Mouse (Mus musculus) E14TG2a.4 (cell line): ENCODE measurements around the gene Gm44579.

ENCODE experiments used
- H3K27me3 ChIP-seq: 2 replicates; pipeline ENCODE4 v1.6.1; 2014; ENCODE audit warnings: low read length, control low read depth; ENCODE audit not compliant: insufficient read depth
- H3K36me3 ChIP-seq: 2 replicates; pipeline ENCODE4 v1.6.1; 2014; ENCODE audit warnings: low read length, control low read depth; ENCODE audit not compliant: insufficient read depth
- H3K4me1 ChIP-seq: replicated peaks from 2 replicates; pipeline ENCODE4 v1.6.1; 2014; ENCODE audit warnings: low read depth, low read length, control low read depth
- H3K4me3 ChIP-seq: replicated peaks from 2 replicates; pipeline ENCODE4 v1.5.1; 2014; ENCODE audit warnings: mild to moderate bottlenecking, low read length
- H3K9me3 ChIP-seq: 2 replicates; pipeline ENCODE4 v1.6.1; 2014; ENCODE audit warnings: low read length, control low read depth
- CTCF ChIP-seq: conservative IDR thresholded peaks from 2 replicates; pipeline ENCODE4 v1.5.1; 2014; ENCODE audit warnings: low read length
- NANOG ChIP-seq: IDR thresholded peaks from 2 replicates; pipeline ENCODE4 v1.6.1; 2014; ENCODE audit warnings: borderline replicate concordance, low read length, mixed read lengths
- POU5F1 ChIP-seq: IDR thresholded peaks from 2 replicates; pipeline ENCODE4 v1.6.1; 2014; ENCODE audit warnings: low read length, borderline replicate concordance

The Gm44579 gene

DNA sequence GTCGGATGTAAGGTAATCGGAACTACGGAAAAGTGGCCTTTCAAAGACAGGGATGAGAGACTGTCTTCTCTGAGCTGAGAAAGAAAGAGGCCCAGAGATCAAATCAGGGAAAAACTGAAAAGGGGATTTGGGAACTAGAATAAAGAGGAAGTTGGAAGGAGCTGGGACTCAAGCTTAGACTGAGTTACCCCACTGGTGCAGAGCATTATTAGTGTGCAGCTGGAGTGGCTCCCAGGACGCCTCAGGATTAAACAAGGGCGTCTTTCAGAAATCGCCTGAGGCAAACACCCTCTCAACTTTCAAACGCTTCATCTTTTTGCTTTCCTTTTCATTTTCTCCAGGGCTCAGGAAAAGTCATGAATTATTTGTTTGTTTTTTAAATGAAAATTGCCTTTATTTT lies 67.9 kb downstream of the Gm44579 start:
- peaks cover 11% of the 10 kb centered on the region for H3K9me3 ChIP-seq
- no peaks in the 10 kb centered on the region for H3K27me3 ChIP-seq
- no peaks in the 10 kb centered on the region for H3K36me3 ChIP-seq
- TF ChIP-seq POU5F1 (no peak), CTCF (no peak)
- peaks cover 18% of the 10 kb centered on the region for H3K4me1 ChIP-seq
- H3K4me3 ChIP-seq, result no peak overlapping the region

DNA sequence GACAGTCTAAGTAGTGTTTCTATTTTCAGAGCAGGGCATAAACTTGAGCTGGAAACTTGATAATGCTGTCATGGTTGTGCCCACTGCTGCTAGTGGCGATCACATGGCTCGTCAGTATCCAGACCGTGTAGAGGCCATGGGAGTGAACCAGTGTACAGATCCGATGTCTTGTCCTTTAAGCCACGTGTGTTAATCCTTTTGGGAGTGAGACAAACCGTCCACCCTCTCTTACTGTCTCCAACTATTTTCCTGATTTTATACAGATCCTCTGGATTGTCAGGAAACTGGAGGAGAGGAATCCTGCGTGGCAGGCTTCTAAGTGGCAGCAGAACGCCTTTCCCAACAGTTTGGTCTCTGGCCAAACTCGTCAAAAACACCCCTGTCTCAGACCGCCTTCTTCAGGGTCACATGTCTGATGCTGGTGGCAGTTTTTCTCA lies 71.6 kb downstream of the Gm44579 start:
- no peaks in the 10 kb centered on the region for H3K27me3 ChIP-seq
- peaks cover 22% of the 10 kb centered on the region for H3K4me1 ChIP-seq
- peaks cover 29% of the 10 kb centered on the region for H3K9me3 ChIP-seq
- no peak for TF ChIP-seq NANOG
- TF ChIP-seq CTCF, result no peak
- TF ChIP-seq POU5F1, result no peak
- H3K36me3 ChIP-seq, result no peaks in the 10 kb centered on the region
- H3K4me3 ChIP-seq, result no peak overlapping the region

- H3K4me1 ChIP-seq, result peaks cover 25% of the 10 kb centered on the region
- no peaks in the 10 kb centered on the region for H3K36me3 ChIP-seq
- H3K9me3 ChIP-seq, result peaks cover 29% of the 10 kb centered on the region
- no peaks in the 10 kb centered on the region for H3K27me3 ChIP-seq
- H3K4me3 ChIP-seq, result no peak overlapping the region
- TF ChIP-seq POU5F1 (no peak), NANOG (no peak), CTCF (no peak)
These were observed 72.4 kb downstream of the Gm44579 start for GRCm38 (mm10) chr15:98148356-98148755.

DNA sequence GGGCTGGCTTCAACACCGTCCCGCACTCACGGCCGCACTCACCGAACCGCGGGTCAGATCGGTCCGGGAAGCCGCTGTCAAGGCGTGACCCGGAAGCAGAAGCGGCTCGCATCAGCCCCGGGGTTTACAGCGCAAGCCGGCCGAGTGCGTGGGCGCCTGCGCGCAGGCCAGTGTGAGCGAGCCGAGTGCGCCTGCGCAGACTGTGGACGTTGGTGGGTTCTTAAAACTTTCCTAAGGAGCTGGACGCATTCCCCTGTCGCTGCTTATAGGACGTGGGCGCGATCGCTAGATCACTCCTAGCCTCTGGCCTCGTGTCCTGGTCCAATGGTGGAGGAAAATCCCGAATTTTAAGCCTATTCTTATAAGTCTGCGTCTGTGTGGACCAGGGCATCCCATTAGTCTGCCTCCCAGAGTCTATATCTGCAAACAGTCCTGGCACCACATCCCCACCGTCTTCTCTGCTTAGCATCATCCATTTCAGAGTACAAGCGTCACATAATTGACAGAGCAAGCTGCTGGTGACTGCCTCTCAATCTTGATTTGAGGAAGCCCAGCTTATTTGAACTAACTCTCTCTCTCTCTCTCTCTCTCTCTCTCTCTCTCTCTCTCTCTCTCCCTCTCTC lies 75.1 kb downstream of the Gm44579 start:
- no peaks in the 10 kb centered on the region for H3K27me3 ChIP-seq
- peak overlapping the region; percentile 91 for H3K4me3 ChIP-seq
- no peak for TF ChIP-seq CTCF
- TF ChIP-seq POU5F1, result no peak
- TF ChIP-seq NANOG, result no peak
- peaks cover 15% of the 10 kb centered on the region for H3K36me3 ChIP-seq
- peaks cover 35% of the 10 kb centered on the region for H3K4me1 ChIP-seq
- H3K9me3 ChIP-seq, result peaks cover 29% of the 10 kb centered on the region

- peaks cover 15% of the 10 kb centered on the region for H3K36me3 ChIP-seq
- H3K9me3 ChIP-seq, result peaks cover 29% of the 10 kb centered on the region
- peak overlapping the region; percentile 91 for H3K4me3 ChIP-seq
- no peaks in the 10 kb centered on the region for H3K27me3 ChIP-seq
- H3K4me1 ChIP-seq, result peaks cover 35% of the 10 kb centered on the region
- TF ChIP-seq POU5F1, result no peak
- no peak for TF ChIP-seq NANOG
- no peak for TF ChIP-seq CTCF
These were observed 75.8 kb downstream of the Gm44579 start for GRCm38 (mm10) chr15:98144861-98145507.

DNA sequence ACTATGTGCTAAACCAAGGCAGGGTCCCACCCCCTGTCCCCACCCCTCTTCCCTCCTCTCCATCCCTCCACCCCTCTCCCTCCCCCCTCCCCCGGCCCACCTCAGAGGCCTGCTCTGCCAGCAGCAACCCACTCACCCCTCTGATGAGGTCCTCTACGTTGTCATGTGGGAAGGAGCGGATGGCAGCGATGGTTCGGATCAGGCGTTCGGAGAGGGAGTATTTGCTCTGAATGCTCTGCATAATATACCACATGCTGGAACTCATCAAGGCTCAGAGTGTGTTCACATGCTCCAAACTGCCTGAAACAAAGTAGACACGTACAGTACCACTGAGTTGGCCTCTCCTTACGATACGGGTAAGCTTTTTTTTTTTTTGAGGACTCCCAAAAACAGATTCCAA lies 78.3 kb downstream of the Gm44579 start:
- no peak overlapping the region for H3K4me3 ChIP-seq
- TF ChIP-seq CTCF, result no peak
- peaks cover 14% of the 10 kb centered on the region for H3K9me3 ChIP-seq
- peaks cover 27% of the 10 kb centered on the region for H3K36me3 ChIP-seq
- H3K27me3 ChIP-seq, result no peaks in the 10 kb centered on the region
- peaks cover 35% of the 10 kb centered on the region for H3K4me1 ChIP-seq

GRCm38 (mm10) chr15:98140809-98141208 lies 80.0 kb downstream of the Gm44579 start:
- peaks cover 41% of the 10 kb centered on the region for H3K4me1 ChIP-seq
- H3K4me3 ChIP-seq, result no peak overlapping the region
- no peaks in the 10 kb centered on the region for H3K27me3 ChIP-seq
- TF ChIP-seq NANOG, result no peak
- TF ChIP-seq CTCF, result no peak
- peaks cover 44% of the 10 kb centered on the region for H3K36me3 ChIP-seq
- 0 out of 2 replicates have a peak, but pooled peaks cover under 1% of the 10 kb centered on the region for H3K9me3 ChIP-seq

DNA sequence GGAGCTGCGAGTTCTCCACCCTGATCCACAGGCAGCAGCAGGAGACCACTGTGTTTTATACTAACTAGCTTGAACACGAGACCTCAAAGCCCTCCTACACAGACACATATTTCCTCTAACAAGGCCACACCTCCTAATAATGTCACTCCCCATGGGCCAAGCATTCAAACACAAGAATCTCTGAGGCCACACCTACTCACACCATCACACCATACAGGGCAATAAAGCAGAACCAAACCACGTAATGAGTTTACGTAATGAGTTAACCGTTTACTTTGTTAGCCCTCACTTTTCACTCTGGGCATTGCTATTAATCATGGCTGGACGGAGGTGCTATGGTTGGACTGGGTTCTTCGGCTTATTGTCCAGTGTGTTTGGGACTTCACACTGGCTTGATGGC lies 81.0 kb downstream of the Gm44579 start:
- Histone ChIP-seq H3K4me1 (peaks cover 43% of the 10 kb centered on the region), H3K27me3 (no peaks in the 10 kb centered on the region), H3K4me3 (no peak overlapping the region), H3K36me3 (peaks cover 54% of the 10 kb centered on the region), H3K9me3 (no peaks in the 10 kb centered on the region)
- no peak for TF ChIP-seq POU5F1

GRCm38 (mm10) chr15:98136871-98137270 lies 83.9 kb downstream of the Gm44579 start:
- Histone ChIP-seq H3K4me3 (no peak overlapping the region), H3K36me3 (peaks cover 70% of the 10 kb centered on the region), H3K9me3 (no peaks in the 10 kb centered on the region), H3K27me3 (no peaks in the 10 kb centered on the region), H3K4me1 (peaks cover 23% of the 10 kb centered on the region)
- TF ChIP-seq CTCF (no peak), NANOG (no peak), POU5F1 (no peak)
